Mouse (Mus musculus): ENCODE results near the gene Nanos3.

The Nanos3 gene

DNA sequence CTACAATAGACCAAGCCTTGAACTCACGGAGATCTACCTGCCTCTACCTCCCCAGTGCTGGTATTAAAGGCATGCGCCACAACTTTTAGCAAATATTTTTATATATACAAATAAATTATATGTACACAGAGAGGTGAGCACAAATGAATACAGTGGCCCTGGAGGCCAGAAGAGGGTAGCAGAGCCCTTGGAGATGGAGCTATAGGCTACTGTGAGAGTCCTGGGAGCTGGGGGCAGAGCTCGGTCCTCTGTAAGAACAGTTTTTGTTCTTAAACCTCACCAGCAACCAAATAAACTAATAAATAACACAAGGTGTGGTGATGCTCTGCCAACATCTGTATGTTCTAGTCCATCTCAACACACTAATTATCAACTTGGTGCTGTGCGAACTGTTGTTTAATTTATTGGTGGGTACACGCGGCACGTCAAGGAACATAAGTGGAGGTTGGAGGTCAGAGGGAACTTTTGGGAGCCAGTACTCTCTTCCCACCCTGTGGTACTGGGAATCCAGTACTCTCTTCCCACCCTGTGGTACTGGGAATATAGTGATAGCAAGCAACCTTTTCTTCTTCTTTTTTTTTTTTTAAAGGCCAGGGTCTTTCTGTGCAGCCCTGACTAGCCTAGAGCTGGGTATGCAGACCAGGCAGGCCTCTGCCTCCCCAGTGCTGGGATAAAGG, 5.3 kb upstream of the Nanos3 start:
- H3K36me3 ChIP-seq (ENCODE audit: insufficient read depth, low read length) = no peaks in the 10 kb centered on the region
- no peaks in the 10 kb centered on the region for H3K9me3 ChIP-seq (ENCODE audit: low read length)
- TF ChIP-seq NANOG (IDR thresholded peaks at IDR 0.05; ENCODE audit: borderline replicate concordance, low read length) (no peak), CTCF (conservative IDR thresholded peaks at IDR 0.05; ENCODE audit: low read length) (peak; percentile 40)
- H3K4me1 ChIP-seq (replicated peaks; ENCODE audit: low read depth, low read length) = peaks cover 80% of the 10 kb centered on the region
- H3K4me3 ChIP-seq (replicated peaks; ENCODE audit: low read length) = peak overlapping the region; percentile 68
- H3K27me3 ChIP-seq (ENCODE audit: insufficient read depth, low read length) = no peaks in the 10 kb centered on the region

DNA sequence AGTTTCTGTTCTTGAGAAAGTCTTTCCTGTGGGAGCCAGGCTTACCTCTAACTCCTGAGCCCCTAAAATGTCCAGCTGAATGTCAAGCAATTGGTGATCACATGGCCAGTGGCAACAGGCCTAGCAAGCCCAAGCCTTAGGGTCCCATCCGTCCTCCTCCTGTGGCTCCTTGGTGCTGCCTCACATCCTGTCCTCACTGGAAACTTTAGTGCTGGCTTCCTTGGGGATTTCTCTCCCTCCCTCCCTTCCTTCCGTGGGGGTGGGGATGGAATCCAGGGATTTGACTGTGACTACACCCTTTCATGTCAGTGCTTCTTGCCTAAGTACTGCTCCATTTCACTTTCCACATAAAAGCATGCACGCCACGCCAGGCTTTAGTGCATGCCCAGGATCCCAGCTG, 4.6 kb upstream of the Nanos3 start:
- peaks cover 81% of the 10 kb centered on the region for H3K4me1 ChIP-seq (replicated peaks; ENCODE audit: low read depth, low read length)
- H3K27me3 ChIP-seq (ENCODE audit: insufficient read depth, low read length) = no peaks in the 10 kb centered on the region
- no peaks in the 10 kb centered on the region for H3K36me3 ChIP-seq (ENCODE audit: insufficient read depth, low read length)
- no peaks in the 10 kb centered on the region for H3K9me3 ChIP-seq (ENCODE audit: low read length)
- TF ChIP-seq NANOG (IDR thresholded peaks at IDR 0.05; ENCODE audit: borderline replicate concordance, low read length) (no peak), CTCF (conservative IDR thresholded peaks at IDR 0.05; ENCODE audit: low read length) (no peak), POU5F1 (IDR thresholded peaks at IDR 0.05; ENCODE audit: borderline replicate concordance, low read length) (no peak)
- H3K4me3 ChIP-seq (replicated peaks; ENCODE audit: low read length) = peak overlapping the region; percentile 68

DNA sequence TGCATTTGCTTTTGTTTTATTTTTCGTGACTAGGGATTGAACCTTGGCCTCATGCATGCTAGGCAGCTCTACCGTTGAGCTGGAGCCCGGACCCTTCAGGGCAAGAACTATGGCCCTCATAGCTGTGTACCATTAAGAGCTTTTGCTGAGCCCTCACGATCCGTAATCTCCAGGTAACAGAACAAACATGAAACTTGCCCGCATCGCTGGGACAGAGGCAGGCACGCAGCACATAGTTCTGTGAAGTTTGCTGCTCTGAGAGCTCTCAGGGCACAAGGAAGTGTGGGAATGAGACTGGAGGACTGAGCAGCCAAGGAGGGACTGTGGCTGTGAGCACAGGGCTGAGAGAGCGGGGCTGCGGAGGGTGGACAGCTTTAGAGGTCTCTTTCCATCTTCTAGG, 3.7 kb upstream of the Nanos3 start:
- H3K9me3 ChIP-seq (ENCODE audit: low read length) = no peaks in the 10 kb centered on the region
- H3K4me3 ChIP-seq (replicated peaks; ENCODE audit: low read length) = peak overlapping the region; percentile 68
- TF ChIP-seq NANOG (IDR thresholded peaks at IDR 0.05; ENCODE audit: borderline replicate concordance, low read length) (no peak), CTCF (conservative IDR thresholded peaks at IDR 0.05; ENCODE audit: low read length) (no peak)
- H3K4me1 ChIP-seq (replicated peaks; ENCODE audit: low read depth, low read length) = peaks cover 80% of the 10 kb centered on the region
- no peaks in the 10 kb centered on the region for H3K27me3 ChIP-seq (ENCODE audit: insufficient read depth, low read length)
- H3K36me3 ChIP-seq (ENCODE audit: insufficient read depth, low read length) = no peaks in the 10 kb centered on the region

DNA sequence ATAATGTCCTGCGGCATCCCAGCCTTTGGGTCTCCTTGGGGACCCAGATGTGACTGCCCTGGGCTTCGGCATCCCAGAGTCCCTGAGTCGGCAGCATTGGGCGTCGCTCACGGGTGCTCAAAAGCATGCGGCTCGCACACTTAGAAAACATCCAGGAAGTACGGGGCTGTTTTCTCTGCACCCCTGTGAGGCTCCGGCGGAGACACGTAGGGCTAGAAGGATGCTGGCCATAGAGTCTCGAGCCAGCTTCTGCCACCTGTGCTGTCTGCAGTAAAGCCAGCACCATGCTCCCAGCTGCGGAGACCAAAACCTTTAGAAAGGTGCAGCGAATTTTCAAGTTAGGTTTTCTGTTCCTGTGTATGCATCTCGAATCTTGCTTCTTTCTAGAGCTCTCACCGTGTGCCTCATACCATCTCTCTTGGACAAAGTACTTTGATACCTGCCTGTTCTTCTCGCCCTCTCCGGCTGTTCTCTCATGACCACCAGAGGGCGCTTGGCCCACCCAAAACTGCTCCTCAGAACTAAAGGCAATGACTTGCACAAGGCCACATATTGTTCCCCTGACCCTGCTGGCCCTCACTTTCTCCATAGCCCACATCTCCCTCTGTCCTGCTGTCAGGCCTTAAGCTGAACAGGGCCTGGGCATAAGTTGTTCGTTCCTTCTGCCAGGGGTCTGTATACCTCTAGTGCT, 2.2 kb upstream of the Nanos3 start:
- H3K36me3 ChIP-seq (ENCODE audit: insufficient read depth, low read length) = peaks cover 8% of the 10 kb centered on the region
- no peaks in the 10 kb centered on the region for H3K27me3 ChIP-seq (ENCODE audit: insufficient read depth, low read length)
- peak overlapping the region; percentile 77 for H3K4me3 ChIP-seq (replicated peaks; ENCODE audit: low read length)
- TF ChIP-seq NANOG (IDR thresholded peaks at IDR 0.05; ENCODE audit: borderline replicate concordance, low read length) (no peak), POU5F1 (IDR thresholded peaks at IDR 0.05; ENCODE audit: borderline replicate concordance, low read length) (no peak), CTCF (conservative IDR thresholded peaks at IDR 0.05; ENCODE audit: low read length) (peak; percentile 62)
- H3K4me1 ChIP-seq (replicated peaks; ENCODE audit: low read depth, low read length) = peaks cover 79% of the 10 kb centered on the region
- no peaks in the 10 kb centered on the region for H3K9me3 ChIP-seq (ENCODE audit: low read length)

DNA sequence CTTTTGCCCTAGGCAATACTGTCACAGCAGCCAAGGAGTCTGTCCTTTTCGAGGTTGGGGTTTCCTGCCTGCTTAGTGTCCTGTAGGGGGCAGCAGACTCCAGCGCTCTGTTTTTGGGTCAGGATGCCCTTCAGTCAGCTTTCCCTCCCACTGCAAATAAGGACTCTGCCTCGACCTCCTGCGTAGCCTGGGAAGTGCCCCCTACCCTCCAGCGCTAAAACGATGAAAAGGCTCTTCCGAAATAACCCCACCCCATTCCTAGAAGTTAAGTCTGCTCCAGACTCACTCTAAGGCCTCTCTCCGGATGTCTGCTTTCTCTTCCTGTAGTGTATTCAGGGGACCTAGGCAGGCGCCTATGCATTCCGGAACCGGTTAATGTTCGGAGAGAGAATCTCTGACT, 1.5 kb upstream of the Nanos3 start:
- peak overlapping the region; percentile 77 for H3K4me3 ChIP-seq (replicated peaks; ENCODE audit: low read length)
- no peaks in the 10 kb centered on the region for H3K9me3 ChIP-seq (ENCODE audit: low read length)
- no peaks in the 10 kb centered on the region for H3K27me3 ChIP-seq (ENCODE audit: insufficient read depth, low read length)
- peaks cover 80% of the 10 kb centered on the region for H3K4me1 ChIP-seq (replicated peaks; ENCODE audit: low read depth, low read length)
- peaks cover 14% of the 10 kb centered on the region for H3K36me3 ChIP-seq (ENCODE audit: insufficient read depth, low read length)
- TF ChIP-seq NANOG (IDR thresholded peaks at IDR 0.05; ENCODE audit: borderline replicate concordance, low read length) (peak; percentile 65; the same call in 1 of the 2 replicates), POU5F1 (IDR thresholded peaks at IDR 0.05; ENCODE audit: borderline replicate concordance, low read length) (no peak), CTCF (conservative IDR thresholded peaks at IDR 0.05; ENCODE audit: low read length) (peak; percentile 89)

DNA sequence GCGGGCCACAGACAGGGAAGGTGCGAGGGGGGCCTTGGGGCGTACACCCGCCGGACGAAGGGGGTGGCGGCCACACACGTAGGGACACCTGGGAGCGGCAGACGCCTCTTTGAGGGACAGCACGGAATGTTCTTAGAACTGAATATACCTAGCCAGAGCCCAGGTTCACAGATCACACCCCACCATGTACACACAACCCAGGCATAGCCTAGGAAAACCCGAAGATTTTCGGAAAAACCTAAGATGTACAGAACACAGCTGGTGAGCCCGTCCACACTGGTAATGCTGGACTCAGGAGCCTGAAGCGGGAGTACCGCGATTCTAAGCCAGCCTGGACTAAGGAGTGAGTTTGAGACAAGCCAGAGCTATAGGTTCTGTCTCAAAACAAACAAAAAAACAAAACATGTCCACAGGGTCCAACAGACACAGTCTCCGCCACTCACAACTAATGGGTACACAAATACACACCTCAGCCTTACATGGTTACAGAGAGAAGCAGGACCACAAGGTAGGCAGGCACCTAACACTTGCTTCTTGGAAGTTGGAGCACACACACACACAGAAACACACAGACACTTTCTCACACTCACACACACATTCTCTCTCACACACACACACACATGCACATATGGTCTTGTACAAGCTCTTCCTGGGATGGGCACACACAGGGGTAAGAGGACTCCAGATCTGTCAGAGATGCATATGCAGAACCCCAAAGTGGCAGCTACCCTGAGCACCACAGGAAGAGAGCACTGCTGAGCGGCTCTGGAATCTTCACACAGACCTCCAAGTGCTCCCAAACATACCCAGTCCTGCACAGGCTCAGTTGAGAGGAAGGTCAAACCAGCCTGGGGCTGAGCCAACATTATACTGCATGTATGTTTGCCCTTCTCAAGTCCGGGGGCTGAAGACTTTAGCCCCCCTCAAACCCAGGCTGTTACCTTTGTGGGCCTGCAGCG, 653 bp downstream of the Nanos3 start:
- no peak for TF ChIP-seq POU5F1 (IDR thresholded peaks at IDR 0.05; ENCODE audit: borderline replicate concordance, low read length)
- no peak for TF ChIP-seq NANOG (IDR thresholded peaks at IDR 0.05; ENCODE audit: borderline replicate concordance, low read length)
- no peak for TF ChIP-seq CTCF (conservative IDR thresholded peaks at IDR 0.05; ENCODE audit: low read length)
- Histone ChIP-seq H3K9me3 (ENCODE audit: low read length) (no peaks in the 10 kb centered on the region), H3K4me1 (replicated peaks; ENCODE audit: low read depth, low read length) (peaks cover 79% of the 10 kb centered on the region), H3K4me3 (replicated peaks; ENCODE audit: low read length) (peak overlapping the region; percentile 85), H3K36me3 (ENCODE audit: insufficient read depth, low read length) (peaks cover 20% of the 10 kb centered on the region), H3K27me3 (ENCODE audit: insufficient read depth, low read length) (no peaks in the 10 kb centered on the region)

DNA sequence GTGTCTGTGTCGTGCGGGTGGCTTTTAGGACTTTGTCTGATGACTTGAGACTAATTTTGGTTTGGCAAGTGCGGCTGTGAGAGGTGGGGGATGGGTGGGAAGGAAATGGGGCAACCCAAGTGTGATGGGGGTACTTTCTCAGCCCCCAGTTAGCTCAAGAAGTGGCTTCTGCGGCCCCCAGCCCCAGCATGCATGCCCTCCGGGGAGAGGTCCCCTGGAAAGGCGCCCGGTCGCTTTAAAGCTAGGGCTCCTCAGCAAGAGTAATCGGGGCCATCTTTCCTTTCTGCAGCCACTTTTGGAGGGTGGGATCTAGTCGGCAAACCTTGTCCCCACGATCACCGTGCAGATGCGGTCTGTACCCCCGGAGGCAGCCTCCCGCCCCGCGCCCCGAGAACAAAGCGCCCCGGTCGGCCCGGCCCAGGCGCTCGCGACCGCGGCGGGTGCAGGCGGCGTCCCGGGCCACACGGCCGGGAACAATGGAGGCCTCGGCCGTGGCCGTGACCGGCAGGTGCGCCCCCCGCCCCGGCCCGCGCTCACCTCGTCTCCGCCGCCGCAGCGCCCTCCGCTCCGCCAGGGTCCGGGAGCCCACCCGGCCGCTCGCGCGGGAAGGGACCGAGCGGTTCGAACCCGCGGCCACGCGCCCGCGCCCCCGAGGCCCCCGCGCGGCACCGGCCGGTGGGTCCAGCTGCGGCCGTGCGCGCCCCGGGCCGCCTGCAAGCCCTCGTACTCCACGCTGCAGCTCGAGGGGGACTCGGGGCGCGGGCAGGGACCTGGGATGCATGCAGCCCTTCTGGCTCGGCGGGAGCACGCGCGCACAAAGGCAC, 1.5 kb downstream of the Nanos3 start:
- Histone ChIP-seq H3K4me1 (replicated peaks; ENCODE audit: low read depth, low read length) (peaks cover 79% of the 10 kb centered on the region), H3K36me3 (ENCODE audit: insufficient read depth, low read length) (peaks cover 22% of the 10 kb centered on the region), H3K9me3 (ENCODE audit: low read length) (no peaks in the 10 kb centered on the region), H3K4me3 (replicated peaks; ENCODE audit: low read length) (peak overlapping the region; percentile 85), H3K27me3 (ENCODE audit: insufficient read depth, low read length) (no peaks in the 10 kb centered on the region)
- TF ChIP-seq NANOG (IDR thresholded peaks at IDR 0.05; ENCODE audit: borderline replicate concordance, low read length) = no peak
- TF ChIP-seq POU5F1 (IDR thresholded peaks at IDR 0.05; ENCODE audit: borderline replicate concordance, low read length) = no peak
- TF ChIP-seq CTCF (conservative IDR thresholded peaks at IDR 0.05; ENCODE audit: low read length) = no peak

Measured in E14TG2a.4 (cell line).